9 mouse cellular contexts compared by ENCODE assay signal in genomic region chr8:11362278-11363214, GRCm38 (mm10). TPM values are rescaled to one million over a fixed set of nuclear protein-coding genes. Genes with fewer than 3 reads are reported as not detected.
DNase-seq lines count a peak whose midpoint lies in the region; ATAC-seq lines count a peak whose summit lies in the region.
"Had no signal": no experiment of that assay in that cellular context is flagged by ENCODE, and none has a peak within 500 bp of the region (broad histone marks: within the 10 kb centered on the region; RNA-seq: fewer than 3 reads in every experiment).

No protein-coding gene starts in this region.

- peaks cover 46% of the 10 kb centered on the region for H3K4me1 ChIP-seq in embryonic facial prominence, embryonic 14.5 days (ENCODE audit: control insufficient read depth, insufficient read depth, low read length)
- H3K4me1 ChIP-seq in intestine, embryonic 16.5 days (ENCODE audit: control insufficient read depth, insufficient read depth, low read length): peaks cover 24% of the 10 kb centered on the region
- peaks cover 26% of the 10 kb centered on the region for H3K4me1 ChIP-seq in midbrain, embryonic 11.5 days (ENCODE audit: control insufficient read depth, insufficient read depth, low read length)

- H3K4me3 ChIP-seq in embryonic facial prominence, embryonic 14.5 days (ENCODE audit: low read depth, low read length): no peak overlapping the region
- H3K4me3 ChIP-seq in intestine, embryonic 16.5 days (ENCODE audit: low read length): no peak overlapping the region
- no peak overlapping the region for H3K4me3 ChIP-seq in midbrain, embryonic 11.5 days (ENCODE audit: low read depth, low read length)
- H3K4me3 ChIP-seq: liver, embryonic 13.5 days had no signal

- H3K36me3 ChIP-seq in embryonic facial prominence, embryonic 14.5 days (ENCODE audit: control insufficient read depth, insufficient read depth, low read length): no peaks in the 10 kb centered on the region
- no peaks in the 10 kb centered on the region for H3K36me3 ChIP-seq in intestine, embryonic 16.5 days (ENCODE audit: control insufficient read depth, insufficient read depth, low read length)
- H3K36me3 ChIP-seq in midbrain, embryonic 11.5 days (ENCODE audit: control insufficient read depth, insufficient read depth, low read length): no peaks in the 10 kb centered on the region
- H3K36me3 ChIP-seq: liver, embryonic 13.5 days had no signal

- peak; percentile 70 for DNase-seq in embryo, embryonic 10 days (ENCODE audit: low spot score)
- peak; percentile 78 for DNase-seq in embryonic facial prominence, embryonic 14.5 days (ENCODE audit: low spot score)
- peak; percentile 95 for DNase-seq in midbrain, embryonic 11.5 days (ENCODE audit: low spot score, missing footprints)
- no peak for DNase-seq in cerebellum, postnatal 14 days
- DNase-seq in cerebellum, postnatal 25 days: no peak
- no peak for DNase-seq in thymus, postnatal 14 days
- DNase-seq in right cerebral cortex, postnatal 25 days: no peak
- DNase-seq: liver, embryonic 13.5 days had no signal

- WGBS in embryonic facial prominence, embryonic 14.5 days: 12% methylated on average over 17 of the region's 17 CpGs
- WGBS in intestine, embryonic 16.5 days: 37% methylated on average over 17 of the region's 17 CpGs
- 7% methylated on average over 17 of the region's 17 CpGs for WGBS in midbrain, embryonic 11.5 days

- ATAC-seq in embryonic facial prominence, embryonic 14.5 days (ENCODE audit: low read depth): peak; percentile 19; the same call in 1 of the 2 replicates
- ATAC-seq in intestine, embryonic 16.5 days: no peak
- ATAC-seq in midbrain, embryonic 11.5 days (ENCODE audit: low FRiP score): peak; percentile 60

- H3K27me3 ChIP-seq in embryonic facial prominence, embryonic 14.5 days (replicated peaks; ENCODE audit: control insufficient read depth, insufficient read depth, low read length): no peaks in the 10 kb centered on the region
- no peaks in the 10 kb centered on the region for H3K27me3 ChIP-seq in intestine, embryonic 16.5 days (replicated peaks; ENCODE audit: control insufficient read depth, insufficient read depth, low read length)
- no peaks in the 10 kb centered on the region for H3K27me3 ChIP-seq in midbrain, embryonic 11.5 days (ENCODE audit: control insufficient read depth, insufficient read depth, low read length)
- H3K27me3 ChIP-seq: liver, embryonic 13.5 days had no signal

- no peaks in the 10 kb centered on the region for H3K9me3 ChIP-seq in embryonic facial prominence, embryonic 14.5 days (ENCODE audit: control insufficient read depth, low read length)
- no peaks in the 10 kb centered on the region for H3K9me3 ChIP-seq in intestine, embryonic 16.5 days (ENCODE audit: control insufficient read depth, low read length)
- H3K9me3 ChIP-seq in midbrain, embryonic 11.5 days (ENCODE audit: control insufficient read depth, low read length): no peaks in the 10 kb centered on the region
- H3K9me3 ChIP-seq: liver, embryonic 13.5 days had no signal

- peak overlapping the region; percentile 77 for H3K27ac ChIP-seq in embryonic facial prominence, embryonic 14.5 days (replicated peaks; ENCODE audit: low read depth, low read length)
- peak overlapping the region; percentile 68 for H3K27ac ChIP-seq in intestine, embryonic 16.5 days (ENCODE audit: low read length)
- peak overlapping the region; percentile 45 for H3K27ac ChIP-seq in midbrain, embryonic 11.5 days (ENCODE audit: low read depth, low read length)
- H3K27ac ChIP-seq: liver, embryonic 13.5 days had no signal

- H3K9ac ChIP-seq in embryonic facial prominence, embryonic 14.5 days (ENCODE audit: low read depth, low read length): peak overlapping the region; percentile 41
- H3K9ac ChIP-seq in intestine, embryonic 16.5 days (ENCODE audit: low read depth, low read length): peak overlapping the region; percentile 38
- peak overlapping the region; percentile 41; the same call in 1 of the 2 replicates for H3K9ac ChIP-seq in midbrain, embryonic 11.5 days (ENCODE audit: low read length)
- H3K9ac ChIP-seq: liver, embryonic 13.5 days had no signal

- peak overlapping the region; percentile 18; the same call in 1 of the 2 replicates for H3K4me2 ChIP-seq in embryonic facial prominence, embryonic 14.5 days (ENCODE audit: low read depth, low read length)
- 0 out of 2 replicates have a peak overlapping the region, but pooled peaks have one; percentile 11 for H3K4me2 ChIP-seq in intestine, embryonic 16.5 days (ENCODE audit: low read depth, low read length)
- peak overlapping the region; percentile 8; the same call in 1 of the 2 replicates for H3K4me2 ChIP-seq in midbrain, embryonic 11.5 days
- H3K4me2 ChIP-seq: liver, embryonic 13.5 days had no signal

RNA-seq across cellular contexts. Expression of gene Col4a1, which starts 49.9 kb away (rescaled TPM):
- polyA plus RNA-seq in embryonic facial prominence, embryonic 14.5 days (2014; fragmentation: Nextera tagmentation; extraction: Ambion mirVana): 270 and 289 TPM in 2 replicates
- 136 and 172 TPM in 2 replicates for polyA plus RNA-seq in intestine, embryonic 16.5 days (2015; fragmentation: Nextera tagmentation; extraction: Ambion mirVana)
- polyA plus RNA-seq in midbrain, embryonic 11.5 days (2014; fragmentation: Nextera tagmentation; extraction: Ambion mirVana): 105 and 115 TPM in 2 replicates

RNA-seq across cellular contexts. Expression of gene Col4a2, which starts 49.9 kb away (rescaled TPM):
- polyA plus RNA-seq in embryonic facial prominence, embryonic 14.5 days (2014; fragmentation: Nextera tagmentation; extraction: Ambion mirVana): 92.3 and 95.9 TPM in 2 replicates
- polyA plus RNA-seq in intestine, embryonic 16.5 days (2015; fragmentation: Nextera tagmentation; extraction: Ambion mirVana): 39.1 and 50.2 TPM in 2 replicates
- 28.5 and 34.1 TPM in 2 replicates for polyA plus RNA-seq in midbrain, embryonic 11.5 days (2014; fragmentation: Nextera tagmentation; extraction: Ambion mirVana)

Comparison
In these comparisons a context has a peak if more than half of its experiments do, and no peak if none do; other contexts are left out.
1. DNase-seq: peak in embryo, embryonic 10 days (single experiment), embryonic facial prominence, embryonic 14.5 days (single experiment) and midbrain, embryonic 11.5 days (single experiment); none in cerebellum, postnatal 14 days (0 of 2), cerebellum, postnatal 25 days (0 of 2), thymus, postnatal 14 days (single experiment) and right cerebral cortex, postnatal 25 days (single experiment).
2. Peak in every context shown above with its lines, with median percentiles within 50 percentile points of each other: H3K27ac ChIP-seq, H3K4me2 ChIP-seq and H3K9ac ChIP-seq.